Mouse (Mus musculus): ENCODE measurements around the gene Nthl1.
A peak's percentile ranks its signal among the peaks of the same experiment; 100 is the strongest.

The Nthl1 gene

DNA sequence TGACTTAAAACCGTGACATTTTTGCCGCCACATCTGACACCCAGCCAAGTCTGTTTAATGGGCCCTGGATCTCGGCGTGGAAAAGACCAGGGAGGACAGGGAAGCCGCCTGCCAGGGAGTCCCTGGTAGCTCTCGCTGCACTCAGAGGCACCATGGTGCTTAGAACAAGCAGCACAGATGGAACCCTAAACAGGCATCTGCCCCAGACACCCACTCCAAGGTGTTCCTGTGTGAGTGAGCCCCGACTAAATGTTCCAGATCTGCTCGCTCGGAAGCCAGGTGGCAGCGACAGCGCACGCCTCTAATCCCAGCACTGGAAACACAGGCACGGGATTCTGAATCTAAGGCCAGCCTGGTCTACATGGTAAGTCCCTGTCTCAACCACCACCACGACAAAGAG is 2.4 kb upstream of the Nthl1 start:
- peak; percentile 90 for DNase-seq

DNA sequence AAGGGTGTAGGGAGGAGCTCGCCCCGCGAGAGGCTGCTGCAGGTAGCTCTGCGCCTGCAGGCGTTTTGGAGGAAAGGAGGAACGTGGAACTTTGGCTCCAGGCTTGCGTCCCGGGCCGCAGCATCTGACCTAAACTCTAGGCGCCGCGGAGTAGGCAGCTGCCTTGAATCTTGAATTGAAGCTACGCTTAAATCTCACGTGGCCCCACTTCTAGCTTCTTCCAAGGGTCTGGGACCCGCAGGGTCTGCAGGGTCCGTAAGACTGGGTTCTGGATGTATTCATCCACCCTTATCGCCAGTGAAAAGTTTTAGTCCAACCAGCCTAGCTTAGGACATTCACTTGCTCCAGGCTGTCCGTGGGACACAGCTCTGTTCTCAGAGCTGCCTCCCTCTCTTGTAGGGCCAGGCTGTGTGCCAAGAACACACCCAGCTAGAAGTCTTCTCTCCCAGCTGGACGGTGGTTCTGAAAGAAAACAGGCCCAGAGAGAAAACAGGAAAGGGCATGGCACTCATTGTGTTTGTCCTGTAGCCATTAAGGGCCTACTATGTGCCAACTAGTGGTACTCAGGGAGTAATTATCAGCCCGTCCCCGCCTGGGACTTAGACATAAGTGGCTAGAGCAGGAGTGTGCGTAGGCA is 451 bp downstream of the Nthl1 start:
- no peak for DNase-seq

DNA sequence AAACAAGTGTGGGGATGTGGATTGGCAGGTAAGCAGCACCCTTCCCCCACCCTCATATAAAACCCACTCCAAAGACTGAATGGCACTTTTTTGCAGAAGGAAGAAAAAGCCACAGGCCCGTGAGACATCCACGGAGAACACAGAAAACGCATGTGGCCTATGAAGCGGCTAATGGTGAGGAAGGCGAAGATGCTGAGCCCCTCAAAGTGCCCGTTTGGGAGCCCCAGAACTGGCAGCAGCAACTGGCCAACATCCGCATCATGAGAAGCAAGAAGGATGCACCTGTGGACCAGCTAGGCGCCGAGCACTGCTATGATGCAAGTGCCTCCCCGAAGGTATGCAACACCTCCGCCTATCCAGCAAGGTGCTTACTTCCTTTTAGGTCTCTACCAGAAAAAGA is 1.4 kb downstream of the Nthl1 start:
- no peak for DNase-seq

DNA sequence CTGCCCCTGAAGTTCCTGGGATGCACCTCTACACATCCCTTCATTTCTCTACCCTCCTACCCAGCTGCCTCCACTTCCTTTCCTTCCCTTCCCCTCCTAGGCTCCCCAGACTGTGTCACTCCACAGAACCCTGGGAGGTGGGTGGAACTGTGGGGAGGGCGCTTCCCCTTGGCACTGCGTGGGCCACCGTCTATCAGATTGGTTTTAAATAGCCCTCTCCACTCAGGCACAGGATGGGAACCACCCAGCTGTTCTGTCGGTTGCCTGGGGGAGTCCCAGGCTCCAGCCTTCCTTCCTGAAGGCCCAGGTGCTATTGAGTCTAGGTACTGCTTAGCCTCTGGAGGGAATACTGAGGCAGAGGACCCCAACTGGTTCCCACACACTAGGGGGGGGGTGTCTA is 2.5 kb downstream of the Nthl1 start:
- DNase-seq, result no peak

DNA sequence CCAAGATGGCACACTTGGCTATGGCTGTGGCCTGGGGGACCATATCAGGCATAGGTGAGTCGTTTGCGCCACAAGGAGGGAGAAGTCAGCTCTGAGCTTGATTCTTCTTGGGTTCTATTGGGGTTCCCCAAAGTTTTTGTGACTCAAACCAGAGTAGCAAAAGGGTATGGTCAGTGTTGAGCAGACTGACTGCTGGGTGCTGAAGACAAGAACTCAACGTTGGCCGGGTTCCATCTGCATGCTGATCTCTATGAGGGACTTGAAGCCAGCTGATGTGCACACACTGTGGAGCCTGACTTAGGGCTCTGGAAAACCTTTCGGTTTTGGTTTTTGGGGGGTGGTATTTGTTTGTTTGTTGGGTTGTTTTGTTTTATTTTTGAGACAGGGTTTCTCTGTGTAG is 3.2 kb downstream of the Nthl1 start:
- no peak for DNase-seq

DNA sequence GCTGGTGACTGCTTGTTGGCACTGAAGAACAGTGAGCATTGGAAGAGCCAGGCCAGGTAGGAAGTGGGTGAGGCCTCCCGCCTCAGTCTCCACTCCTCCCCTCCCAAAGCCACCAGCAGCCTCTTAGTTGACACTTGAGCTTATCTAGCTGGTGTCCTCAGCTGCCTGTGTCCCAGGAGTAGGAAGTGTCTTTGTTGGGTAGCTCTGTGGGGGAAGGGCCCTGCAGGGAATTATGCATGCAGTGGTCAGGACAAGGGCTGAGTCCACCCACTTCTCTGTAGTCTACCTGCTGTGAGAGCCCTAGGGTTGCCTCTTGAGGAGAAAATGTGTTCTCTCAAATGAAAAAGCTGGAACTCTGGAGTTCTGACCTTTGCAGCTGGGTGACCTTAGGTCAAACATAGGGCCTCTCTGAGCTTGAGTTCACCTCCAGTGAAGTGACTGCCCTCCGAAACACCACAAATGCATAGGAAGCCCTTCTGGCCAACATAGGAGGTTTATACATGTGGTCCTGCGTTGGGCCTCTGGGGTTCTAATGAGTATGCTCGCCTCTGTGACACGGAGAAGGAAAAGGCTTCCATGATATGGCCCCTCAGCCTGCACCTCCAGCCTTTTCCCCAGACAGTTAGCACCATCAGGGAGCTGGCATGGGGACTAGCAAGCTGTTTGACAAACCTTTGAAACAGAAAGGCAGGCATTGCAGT is 4.5 kb downstream of the Nthl1 start:
- DNase-seq, result no peak

DNA sequence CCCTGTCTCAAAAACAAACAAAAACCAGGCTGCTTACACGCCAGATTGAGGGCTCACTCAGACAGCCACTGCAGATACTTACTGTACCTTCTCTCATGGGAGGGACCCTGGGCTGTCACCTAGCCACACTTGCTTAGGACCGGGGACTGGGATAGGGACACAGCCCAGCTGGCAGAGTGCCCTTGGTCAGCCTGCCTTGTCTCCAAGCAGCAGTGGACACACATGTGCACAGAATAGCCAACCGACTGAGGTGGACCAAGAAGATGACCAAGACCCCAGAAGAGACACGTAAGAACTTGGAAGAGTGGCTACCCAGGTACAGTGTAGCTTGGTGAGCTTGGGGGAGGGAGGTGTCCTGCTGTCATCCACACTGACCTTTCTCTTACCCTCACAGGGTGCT is 5.7 kb downstream of the Nthl1 start:
- DNase-seq, result no peak

DNA sequence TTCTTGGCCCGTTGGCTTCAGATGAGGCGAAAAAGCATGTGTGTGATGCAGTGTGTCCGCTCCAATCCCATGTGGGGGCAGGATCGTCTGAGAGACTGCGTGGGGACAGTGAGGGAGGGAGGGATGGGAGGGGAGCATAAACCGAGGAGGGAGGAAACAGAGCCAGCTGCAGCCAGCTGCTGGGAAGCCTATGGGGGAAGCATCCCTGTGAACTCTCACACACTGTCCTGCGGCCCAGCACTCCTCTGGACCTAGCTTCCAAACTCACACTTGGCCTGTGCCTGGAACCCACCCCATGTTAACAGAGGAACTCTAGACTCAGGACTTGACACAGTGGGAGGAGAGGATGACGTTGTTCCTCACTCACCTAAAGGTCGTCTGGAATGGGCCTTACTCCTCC is 6.4 kb downstream of the Nthl1 start:
- no peak for DNase-seq

DNA sequence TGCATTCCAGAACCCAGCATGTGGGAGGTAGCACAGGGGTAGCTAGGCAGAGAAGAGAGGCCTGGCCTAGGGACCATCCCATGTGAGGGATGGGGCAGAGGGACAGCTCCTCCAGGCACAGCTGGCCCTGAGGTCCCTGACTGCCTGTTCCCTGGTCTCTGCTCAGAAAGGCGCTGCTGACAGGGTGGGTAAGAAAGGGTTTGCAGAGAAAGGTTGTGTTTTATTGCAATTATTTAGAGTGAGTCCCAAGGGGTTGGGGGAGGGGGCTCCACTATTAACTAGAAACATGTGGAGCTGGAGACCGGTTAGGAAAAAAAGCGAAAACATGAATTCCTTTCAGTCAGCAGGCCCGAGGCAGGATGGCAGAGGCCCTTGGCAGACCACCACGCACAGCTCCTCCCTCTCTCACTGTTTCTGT is 7.1 kb downstream of the Nthl1 start:
- DNase-seq, result no peak

DNA sequence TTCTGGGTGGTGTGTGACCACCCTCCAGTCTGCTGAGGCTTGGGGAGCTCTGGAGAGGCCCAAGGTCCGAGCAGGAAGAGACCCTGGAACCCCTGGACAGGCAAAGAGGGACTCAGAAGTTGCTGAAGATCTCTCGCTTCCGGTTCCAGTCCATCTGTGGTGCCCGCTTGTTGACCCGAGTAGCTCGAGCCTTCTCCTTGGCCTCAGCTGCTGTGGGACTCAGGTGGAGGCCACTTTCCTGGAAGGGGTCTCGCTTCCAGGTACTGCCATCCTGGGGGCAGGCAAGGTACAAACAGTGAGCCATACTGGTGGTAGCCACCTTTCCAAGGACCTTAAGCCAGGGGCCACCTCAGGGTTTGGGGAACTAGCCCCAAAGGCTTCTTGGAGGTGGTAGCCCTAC is 7.6 kb downstream of the Nthl1 start:
- DNase-seq, result no peak

DNA sequence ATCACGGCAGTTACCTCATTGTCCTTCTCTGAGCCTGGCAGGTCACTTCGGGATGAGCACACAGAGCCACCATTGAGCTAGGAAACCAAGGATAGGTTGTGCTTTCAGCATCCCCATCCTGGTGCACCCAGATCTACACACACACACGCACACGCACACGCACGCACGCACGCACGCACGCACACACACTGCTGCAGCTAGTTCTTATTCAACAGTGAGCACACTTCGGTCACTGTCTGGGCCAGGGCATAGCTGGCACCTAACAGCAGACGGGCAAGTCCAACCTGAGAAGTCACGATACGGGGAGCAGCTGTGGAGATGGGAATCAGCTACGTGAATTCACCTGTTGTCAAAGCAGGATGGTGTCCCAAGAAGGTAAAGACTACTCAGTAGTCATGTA is 8.1 kb downstream of the Nthl1 start:
- DNase-seq, result no peak

DNA sequence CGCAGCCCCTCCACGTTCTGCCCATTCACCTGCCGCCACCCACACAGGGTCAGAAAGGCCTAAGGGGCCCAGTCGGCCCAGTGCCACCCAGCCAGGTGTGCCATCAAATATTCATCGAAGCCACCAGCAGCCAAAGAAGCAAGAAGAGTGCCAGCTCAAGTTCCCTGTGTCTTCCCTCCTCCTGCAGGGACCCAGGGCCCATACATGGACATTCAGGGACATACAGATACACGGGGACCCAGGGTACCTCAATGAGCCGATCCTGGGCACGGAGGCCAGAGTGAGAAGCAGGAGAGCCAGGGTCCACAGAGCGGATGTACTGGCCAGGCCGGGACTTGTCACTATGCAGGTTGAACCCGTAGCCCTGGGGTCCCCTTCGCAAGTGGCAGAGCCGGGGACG is 9.5 kb downstream of the Nthl1 start:
- DNase-seq, result no peak

DNA sequence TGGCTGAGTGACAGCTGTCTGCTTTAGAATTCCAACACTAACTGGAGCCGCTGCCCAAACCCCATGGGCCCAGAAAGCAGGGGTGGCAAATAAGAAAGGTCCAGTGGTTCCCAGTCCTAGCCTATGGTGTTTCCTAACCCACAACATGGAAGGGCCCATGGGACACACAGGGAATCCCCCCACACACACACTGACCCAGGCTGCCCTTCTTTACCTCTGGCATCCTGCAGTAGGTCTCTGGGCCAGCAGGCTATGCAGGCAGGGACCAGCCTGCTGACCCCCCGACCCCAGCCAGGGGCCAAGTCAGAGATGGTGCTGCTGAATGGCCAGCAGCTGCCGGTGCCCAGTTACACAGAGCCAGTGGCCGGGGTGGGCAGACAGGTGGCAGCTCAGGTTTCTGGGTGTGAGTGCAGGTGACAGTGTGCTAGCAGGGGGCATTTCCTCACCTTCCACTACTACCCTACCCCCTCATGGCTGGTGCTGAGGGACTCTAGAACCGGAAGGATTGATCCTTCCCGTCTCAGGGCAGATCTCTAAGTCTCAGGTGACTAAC is 10.4 kb downstream of the Nthl1 start:
- DNase-seq, result no peak

DNA sequence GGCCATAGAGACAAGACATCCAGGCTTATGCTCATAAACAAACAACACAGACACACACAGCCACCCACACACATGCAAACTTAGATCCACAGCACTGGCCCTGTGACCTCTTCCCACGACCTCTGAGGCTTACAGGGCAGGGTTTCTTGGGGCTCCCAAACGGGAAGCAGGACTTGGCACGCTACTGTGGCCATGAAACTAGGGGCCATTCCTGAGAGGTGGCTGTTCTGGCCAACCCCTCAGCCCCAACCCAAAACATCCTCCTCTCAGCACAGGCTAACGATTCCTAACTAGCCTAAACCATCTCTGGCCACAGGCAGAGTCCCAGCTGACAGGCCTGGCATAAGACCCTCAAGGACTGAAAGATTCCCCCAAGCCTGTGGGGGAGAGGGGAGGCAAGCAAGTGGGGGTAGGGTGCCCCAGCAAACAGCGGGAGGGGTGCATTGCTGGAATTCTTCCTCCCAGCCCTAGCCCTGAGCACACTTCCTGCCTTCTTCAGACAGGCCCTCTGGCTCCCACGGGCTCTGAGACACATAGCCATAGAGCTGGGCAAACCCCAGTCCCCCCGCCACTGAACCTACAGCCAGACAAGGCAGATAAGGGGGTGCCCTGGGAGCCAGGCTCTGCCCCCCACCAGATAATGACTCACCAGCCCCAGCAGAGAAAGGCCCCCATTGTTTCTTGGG is 11.7 kb downstream of the Nthl1 start:
- DNase-seq, result no peak

DNA sequence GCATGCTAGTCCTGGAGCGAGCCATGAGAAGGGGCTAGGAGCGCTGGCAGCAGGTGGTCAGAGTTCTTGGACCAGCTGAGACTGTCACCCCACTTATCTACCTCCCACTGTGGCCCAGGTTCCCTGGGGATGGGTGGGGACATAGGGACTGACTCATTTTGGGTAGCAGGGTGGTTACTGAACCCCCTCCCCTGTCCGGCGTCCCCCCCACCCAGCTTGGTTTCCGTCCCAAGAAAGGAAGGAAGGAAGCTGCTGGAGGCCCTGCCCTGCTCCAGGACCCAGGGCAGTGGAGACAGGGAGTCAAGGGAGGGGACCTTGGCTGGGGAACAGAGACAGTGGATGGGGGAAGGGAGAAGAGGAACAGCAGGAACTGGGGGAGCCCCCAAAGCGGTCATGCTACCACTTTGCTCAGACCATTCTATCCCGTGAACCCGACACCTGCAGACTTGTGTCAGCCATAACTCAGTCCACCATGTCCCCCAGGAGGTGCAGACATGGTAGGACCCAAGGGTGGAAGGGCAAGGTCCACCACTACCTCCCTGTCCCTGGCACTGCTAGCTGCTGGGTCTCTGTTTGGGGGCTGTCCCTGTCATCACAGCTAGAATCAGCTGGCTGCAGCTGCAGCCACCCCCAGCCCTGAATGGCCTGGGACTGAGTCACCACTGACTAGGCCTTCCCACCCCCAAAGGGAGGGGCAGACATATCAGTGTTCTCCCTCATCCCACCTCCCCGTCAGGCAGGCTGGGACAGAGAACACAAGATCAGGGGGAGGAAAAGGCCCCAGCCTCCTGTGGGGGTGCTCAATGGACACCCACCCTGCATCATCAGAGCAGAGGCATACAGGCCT is 12.6 kb downstream of the Nthl1 start:
- DNase-seq, result peak; percentile 54

DNA sequence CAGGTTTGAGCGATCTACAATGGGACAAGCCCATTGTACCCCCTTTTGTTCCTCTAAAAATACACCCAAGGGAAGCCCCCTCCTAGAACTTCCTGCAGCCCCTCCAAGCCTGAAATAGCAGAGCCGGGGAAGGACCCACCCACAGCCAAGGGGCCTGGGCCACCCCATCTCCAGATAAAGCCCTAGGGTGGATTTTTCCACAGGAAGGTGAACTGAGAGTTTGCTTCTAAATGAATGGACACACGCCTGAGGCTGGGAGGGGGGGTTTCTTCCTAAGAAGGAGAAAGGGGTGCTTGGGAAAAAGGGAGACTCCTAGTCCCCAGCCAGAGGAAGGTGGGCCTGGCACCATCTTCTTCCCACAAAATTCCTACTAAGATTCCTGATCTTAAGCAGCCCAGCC is 13.4 kb downstream of the Nthl1 start:
- DNase-seq, result no peak

DNA sequence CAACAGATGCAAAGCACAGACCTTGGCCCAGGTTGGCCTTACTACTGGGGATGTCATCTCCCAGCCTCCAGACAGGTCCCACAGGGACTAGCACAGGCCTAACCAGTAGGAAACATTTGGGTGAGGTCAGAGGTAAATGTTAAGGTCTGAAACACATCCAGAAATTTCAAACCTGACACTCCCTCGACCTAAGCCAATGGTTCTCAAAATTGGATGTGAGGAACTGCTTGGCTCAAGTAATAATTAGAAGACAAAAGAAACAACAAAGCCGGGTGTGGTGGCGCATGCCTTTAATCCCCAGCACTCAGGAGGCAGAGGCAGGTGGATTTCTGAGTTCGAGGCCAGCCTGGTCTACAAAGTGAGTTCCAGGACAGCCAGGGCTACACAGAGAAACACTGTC is 13.9 kb downstream of the Nthl1 start:
- DNase-seq, result no peak

DNA sequence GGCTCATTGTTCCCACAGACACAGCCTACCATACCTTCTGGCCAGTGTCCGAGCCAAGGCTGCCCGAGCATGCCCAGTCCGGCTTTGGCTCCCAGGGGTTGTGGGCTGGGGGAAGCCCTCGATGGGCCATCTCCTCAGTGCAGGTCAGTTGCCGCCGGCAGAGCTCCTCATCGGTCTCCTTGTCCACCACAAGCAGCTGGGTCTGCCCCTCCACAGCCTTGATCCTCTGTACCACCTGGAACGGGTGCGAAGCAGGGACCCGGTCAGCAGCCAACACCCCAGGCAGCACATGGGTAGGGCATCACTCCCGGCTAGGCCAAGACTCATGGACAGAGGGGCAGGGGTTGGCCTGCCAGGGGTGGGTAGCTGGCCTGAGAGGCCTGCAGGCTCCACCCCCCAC is 15.0 kb downstream of the Nthl1 start:
- no peak for DNase-seq

DNA sequence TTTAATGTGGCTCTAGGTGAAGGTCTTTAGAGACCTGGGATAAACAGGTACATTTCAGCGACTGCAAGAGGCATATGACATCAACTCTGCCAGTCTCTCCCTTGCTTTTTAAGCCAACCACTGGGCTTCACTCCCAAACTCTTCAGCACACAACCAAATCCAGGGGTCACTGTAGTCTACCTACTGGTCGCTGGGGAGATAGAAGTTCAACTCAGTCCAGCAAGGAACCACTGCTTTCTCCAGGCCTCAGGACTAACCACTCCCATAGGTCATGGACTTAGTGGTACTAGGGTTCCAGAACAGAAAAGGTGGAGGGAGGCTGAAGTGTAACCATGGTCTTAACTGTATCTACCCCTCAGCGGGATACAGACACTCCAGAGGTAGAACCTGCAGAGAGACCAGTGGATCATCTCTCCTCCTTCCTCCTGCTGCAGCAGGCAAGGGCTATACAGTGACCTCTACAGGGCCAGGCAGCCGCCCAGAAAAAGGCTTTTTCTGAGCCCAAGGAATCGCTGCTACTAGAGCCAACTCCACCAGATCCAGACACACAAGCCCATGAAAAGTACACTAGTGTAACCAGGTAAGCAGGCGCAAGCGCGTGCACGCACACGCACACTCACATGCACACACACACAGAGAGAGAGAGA is 16.4 kb downstream of the Nthl1 start:
- no peak for DNase-seq

DNA sequence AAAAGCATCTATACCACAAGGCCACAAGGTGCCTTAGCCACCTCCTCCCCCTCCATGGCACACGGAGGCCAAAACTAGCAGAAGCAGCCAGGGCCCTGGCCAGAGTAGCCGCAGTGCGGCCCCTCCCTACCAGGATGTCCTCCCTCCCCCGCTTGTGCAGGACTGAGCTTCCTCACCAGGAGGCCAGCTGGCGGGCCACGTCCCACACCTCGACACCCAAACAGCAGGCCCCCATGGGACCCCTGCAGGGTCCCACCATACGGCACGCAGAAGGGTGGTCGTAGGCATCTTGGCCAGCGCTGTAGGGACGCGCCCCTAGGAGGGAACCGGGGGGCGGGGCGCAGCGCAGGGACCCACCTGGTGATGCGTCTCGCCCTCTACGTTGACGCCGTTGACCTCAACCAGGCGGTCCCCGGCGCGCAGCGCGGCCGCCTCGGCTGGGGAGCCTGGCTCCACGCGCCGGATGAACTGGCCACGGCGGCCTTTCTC is 17.1 kb downstream of the Nthl1 start:
- DNase-seq, result no peak

DNA sequence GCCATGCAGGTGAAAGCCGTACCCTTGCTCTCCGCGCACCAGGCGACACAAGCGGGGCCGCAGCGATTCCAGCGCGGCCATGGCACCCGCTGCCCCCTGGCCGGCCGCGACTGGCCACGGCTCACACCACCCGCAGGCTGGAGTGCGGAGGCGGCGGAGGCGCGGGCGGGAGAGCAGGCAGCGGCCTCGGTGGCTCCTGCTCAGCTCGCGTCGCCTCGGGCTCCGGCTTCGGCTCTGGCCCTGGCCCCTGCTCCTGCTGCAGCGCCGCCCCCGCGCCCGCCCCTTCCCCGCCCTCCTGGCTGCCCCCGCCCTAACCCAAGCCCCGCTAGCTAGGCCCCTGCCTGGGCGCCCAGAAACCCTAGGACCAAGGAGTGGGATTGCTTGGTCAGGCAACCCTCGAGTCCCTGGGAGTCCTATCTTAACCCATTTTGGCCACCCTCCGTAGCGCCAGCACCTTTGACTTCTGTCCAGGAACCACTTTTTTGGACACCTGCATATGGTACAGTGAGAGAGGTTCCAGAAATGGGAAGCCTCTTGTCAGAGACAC is 17.7 kb downstream of the Nthl1 start, which contains the start of gene Slc9a3r2:
Gene Slc9a3r2, minus strand, starts transcription at position 258 of the 547 bp plus-strand sequence.
- DNase-seq, result no peak

DNA sequence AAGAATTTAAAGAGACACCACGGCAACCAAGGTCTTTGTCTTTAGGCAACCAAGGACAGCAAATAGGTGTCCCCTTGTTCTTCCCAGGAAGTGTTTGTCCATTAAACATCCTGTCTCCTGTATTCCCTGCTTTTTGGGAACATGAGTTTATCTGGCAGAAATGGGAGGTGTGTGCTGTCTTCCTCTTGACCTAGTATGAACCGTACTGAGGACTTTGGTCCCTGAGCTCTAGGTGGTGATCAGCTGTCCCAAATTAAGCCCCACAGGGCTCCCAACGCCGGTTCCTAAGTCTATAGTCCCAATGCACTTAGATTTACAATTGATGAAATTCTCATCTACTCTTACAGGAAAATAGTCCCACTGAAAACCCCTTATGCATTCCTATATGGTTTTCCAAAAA is 18.3 kb downstream of the Nthl1 start:
- no peak for DNase-seq

Measured in layer of hippocampus, adult 9-11 months (tissue).